Mouse (Mus musculus): Measurements from ENCODE around the gene 2410015M20Rik. TPM values are rescaled to one million over a fixed set of nuclear protein-coding genes. Genes with fewer than 3 reads are reported as not detected.

Gene 2410015M20Rik
- total and polyA plus RNA-seq, 2 experiments from 2014 or later, result 79.7 to 247 TPM

- Histone ChIP-seq H3K4me3 (ENCODE audit: low read length) (no peak overlapping the region), H3K4me2 (ENCODE audit: low read depth, low read length) (no peak overlapping the region), H3K4me1 (ENCODE audit: insufficient read depth, low read length) (no peaks in the 10 kb centered on the region), H3K36me3 (ENCODE audit: insufficient read depth, low read length) (peaks cover 76% of the 10 kb centered on the region), H3K27ac (no peak overlapping the region), H3K27me3 (ENCODE audit: insufficient read depth, low read length) (no peaks in the 10 kb centered on the region), H3K9ac (replicated peaks; ENCODE audit: low read length) (no peak overlapping the region), H3K9me3 (ENCODE audit: low read length) (no peaks in the 10 kb centered on the region)
- no peak for TF ChIP-seq CTCF (IDR thresholded peaks at IDR 0.05; ENCODE audit: low read depth)
- ATAC-seq (no peak), DNase-seq (ENCODE audit: low spot score) (no peak)
- 82% methylated on average over 3 of the region's 3 CpGs for WGBS
Measured at GRCm38 (mm10) chr17:56572939-56573338, 36.6 kb downstream of the 2410015M20Rik start.

- no peak overlapping the region for H3K4me2 ChIP-seq (ENCODE audit: low read depth, low read length)
- no peaks in the 10 kb centered on the region for H3K9me3 ChIP-seq (ENCODE audit: low read length)
- H3K4me3 ChIP-seq (ENCODE audit: low read length), result no peak overlapping the region
- 0 out of 2 replicates have a peak overlapping the region, but pooled peaks have one; percentile 5 for H3K9ac ChIP-seq (replicated peaks; ENCODE audit: low read length)
- ATAC-seq, result no peak
- DNase-seq (ENCODE audit: low spot score), result no peak
- TF ChIP-seq CTCF (IDR thresholded peaks at IDR 0.05; ENCODE audit: low read depth), result no peak
- no peak overlapping the region for H3K27ac ChIP-seq
- peaks cover 76% of the 10 kb centered on the region for H3K36me3 ChIP-seq (ENCODE audit: insufficient read depth, low read length)
- 30% methylated on average over 1 of the region's 1 CpGs for WGBS
- H3K27me3 ChIP-seq (ENCODE audit: insufficient read depth, low read length), result no peaks in the 10 kb centered on the region
- no peaks in the 10 kb centered on the region for H3K4me1 ChIP-seq (ENCODE audit: insufficient read depth, low read length)
Measured at GRCm38 (mm10) chr17:56572154-56572553, 37.4 kb downstream of the 2410015M20Rik start.

- H3K27ac ChIP-seq, result no peak overlapping the region
- H3K36me3 ChIP-seq (ENCODE audit: insufficient read depth, low read length), result peaks cover 84% of the 10 kb centered on the region
- peak; percentile 19 for TF ChIP-seq CTCF (IDR thresholded peaks at IDR 0.05; ENCODE audit: low read depth)
- no peak overlapping the region for H3K4me2 ChIP-seq (ENCODE audit: low read depth, low read length)
- DNase-seq (ENCODE audit: low spot score) (no peak), ATAC-seq (no peak)
- H3K27me3 ChIP-seq (ENCODE audit: insufficient read depth, low read length), result no peaks in the 10 kb centered on the region
- H3K4me3 ChIP-seq (ENCODE audit: low read length), result no peak overlapping the region
- H3K4me1 ChIP-seq (ENCODE audit: insufficient read depth, low read length), result no peaks in the 10 kb centered on the region
- 90% methylated on average over 4 of the region's 4 CpGs for WGBS
- no peak overlapping the region for H3K9ac ChIP-seq (replicated peaks; ENCODE audit: low read length)
- H3K9me3 ChIP-seq (ENCODE audit: low read length), result no peaks in the 10 kb centered on the region
Measured at GRCm38 (mm10) chr17:56570287-56570686, 39.3 kb downstream of the 2410015M20Rik start.

GRCm38 (mm10) chr17:56567370-56567769, 42.2 kb downstream of the 2410015M20Rik start:
- TF ChIP-seq CTCF (IDR thresholded peaks at IDR 0.05; ENCODE audit: low read depth), result no peak
- no peaks in the 10 kb centered on the region for H3K9me3 ChIP-seq (ENCODE audit: low read length)
- no peak overlapping the region for H3K4me3 ChIP-seq (ENCODE audit: low read length)
- ATAC-seq (no peak), DNase-seq (ENCODE audit: low spot score) (no peak)
- no peak overlapping the region for H3K27ac ChIP-seq
- no peaks in the 10 kb centered on the region for H3K27me3 ChIP-seq (ENCODE audit: insufficient read depth, low read length)
- H3K36me3 ChIP-seq (ENCODE audit: insufficient read depth, low read length), result peaks cover 95% of the 10 kb centered on the region
- H3K9ac ChIP-seq (replicated peaks; ENCODE audit: low read length), result no peak overlapping the region
- H3K4me2 ChIP-seq (ENCODE audit: low read depth, low read length), result no peak overlapping the region
- H3K4me1 ChIP-seq (ENCODE audit: insufficient read depth, low read length), result no peaks in the 10 kb centered on the region
- 94% methylated on average over 4 of the region's 4 CpGs for WGBS

- no peak for DNase-seq (ENCODE audit: low spot score)
- no peaks in the 10 kb centered on the region for H3K27me3 ChIP-seq (ENCODE audit: insufficient read depth, low read length)
- H3K9ac ChIP-seq (replicated peaks; ENCODE audit: low read length), result no peak overlapping the region
- H3K4me2 ChIP-seq (ENCODE audit: low read depth, low read length), result no peak overlapping the region
- ATAC-seq, result no peak
- H3K4me3 ChIP-seq (ENCODE audit: low read length), result no peak overlapping the region
- H3K9me3 ChIP-seq (ENCODE audit: low read length), result no peaks in the 10 kb centered on the region
- no peak for TF ChIP-seq CTCF (IDR thresholded peaks at IDR 0.05; ENCODE audit: low read depth)
- H3K4me1 ChIP-seq (ENCODE audit: insufficient read depth, low read length), result no peaks in the 10 kb centered on the region
- peaks cover 98% of the 10 kb centered on the region for H3K36me3 ChIP-seq (ENCODE audit: insufficient read depth, low read length)
- no peak overlapping the region for H3K27ac ChIP-seq
- WGBS, result 87% methylated on average over 5 of the region's 5 CpGs
Measured at GRCm38 (mm10) chr17:56566918-56567317, 42.7 kb downstream of the 2410015M20Rik start.

GRCm38 (mm10) chr17:56566293-56566692, 43.3 kb downstream of the 2410015M20Rik start:
- no peak for TF ChIP-seq CTCF (IDR thresholded peaks at IDR 0.05; ENCODE audit: low read depth)
- no peaks in the 10 kb centered on the region for H3K9me3 ChIP-seq (ENCODE audit: low read length)
- H3K4me3 ChIP-seq (ENCODE audit: low read length), result no peak overlapping the region
- DNase-seq (ENCODE audit: low spot score) (no peak), ATAC-seq (no peak)
- H3K9ac ChIP-seq (replicated peaks; ENCODE audit: low read length), result no peak overlapping the region
- no peak overlapping the region for H3K4me2 ChIP-seq (ENCODE audit: low read depth, low read length)
- H3K27ac ChIP-seq, result no peak overlapping the region
- no peaks in the 10 kb centered on the region for H3K27me3 ChIP-seq (ENCODE audit: insufficient read depth, low read length)
- no peaks in the 10 kb centered on the region for H3K4me1 ChIP-seq (ENCODE audit: insufficient read depth, low read length)
- H3K36me3 ChIP-seq (ENCODE audit: insufficient read depth, low read length), result peaks cover 98% of the 10 kb centered on the region
- WGBS, result 90% methylated on average over 29 of the region's 29 CpGs

- Histone ChIP-seq H3K27ac (no peak overlapping the region), H3K36me3 (ENCODE audit: insufficient read depth, low read length) (peaks cover 59% of the 10 kb centered on the region), H3K27me3 (ENCODE audit: insufficient read depth, low read length) (no peaks in the 10 kb centered on the region), H3K4me2 (ENCODE audit: low read depth, low read length) (no peak overlapping the region), H3K4me1 (ENCODE audit: insufficient read depth, low read length) (no peaks in the 10 kb centered on the region), H3K9ac (replicated peaks; ENCODE audit: low read length) (no peak overlapping the region), H3K4me3 (ENCODE audit: low read length) (no peak overlapping the region), H3K9me3 (ENCODE audit: low read length) (no peaks in the 10 kb centered on the region)
- no peak for TF ChIP-seq CTCF (IDR thresholded peaks at IDR 0.05; ENCODE audit: low read depth)
- 95% methylated on average over 2 of the region's 2 CpGs for WGBS
- no peak for DNase-seq (ENCODE audit: low spot score)
- no peak for ATAC-seq
Measured at GRCm38 (mm10) chr17:56561866-56562265, 47.7 kb downstream of the 2410015M20Rik start.

Measured in hindbrain, postnatal 0 days (tissue).